Mouse (Mus musculus) right cerebral cortex, postnatal 25 days (tissue): ENCODE measurements around the gene Tnp1.

ENCODE experiments used
- DNase-seq: peaks from one replicate; pipeline ENCODE4 v3.0.0; 2022

Gene Tnp1

GRCm38 (mm10) chr1:73004890-73005289 is 10.8 kb downstream of the Tnp1 start:
- DNase-seq = no peak

DNA sequence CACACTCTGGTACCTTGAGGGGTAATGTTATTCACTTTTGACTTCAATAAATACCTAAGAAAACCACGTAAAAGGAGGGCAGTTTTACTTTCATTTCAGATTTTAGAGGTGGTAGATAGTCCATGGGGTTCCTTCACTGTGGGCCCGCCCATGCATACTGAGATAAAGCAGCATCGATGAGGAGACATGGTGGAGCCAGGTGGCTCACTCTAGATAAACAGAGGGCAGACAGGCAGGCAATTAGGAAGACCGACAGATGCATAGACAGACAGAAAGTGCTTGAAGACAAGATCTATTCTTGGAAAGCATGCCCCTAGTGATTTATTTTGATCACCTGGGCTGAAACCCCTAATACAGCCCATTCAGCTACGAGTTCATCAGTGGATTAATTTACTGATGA is 13.1 kb downstream of the Tnp1 start:
- DNase-seq = no peak

- DNase-seq = no peak
These were observed 13.7 kb downstream of the Tnp1 start for GRCm38 (mm10) chr1:73001961-73002360.

DNA sequence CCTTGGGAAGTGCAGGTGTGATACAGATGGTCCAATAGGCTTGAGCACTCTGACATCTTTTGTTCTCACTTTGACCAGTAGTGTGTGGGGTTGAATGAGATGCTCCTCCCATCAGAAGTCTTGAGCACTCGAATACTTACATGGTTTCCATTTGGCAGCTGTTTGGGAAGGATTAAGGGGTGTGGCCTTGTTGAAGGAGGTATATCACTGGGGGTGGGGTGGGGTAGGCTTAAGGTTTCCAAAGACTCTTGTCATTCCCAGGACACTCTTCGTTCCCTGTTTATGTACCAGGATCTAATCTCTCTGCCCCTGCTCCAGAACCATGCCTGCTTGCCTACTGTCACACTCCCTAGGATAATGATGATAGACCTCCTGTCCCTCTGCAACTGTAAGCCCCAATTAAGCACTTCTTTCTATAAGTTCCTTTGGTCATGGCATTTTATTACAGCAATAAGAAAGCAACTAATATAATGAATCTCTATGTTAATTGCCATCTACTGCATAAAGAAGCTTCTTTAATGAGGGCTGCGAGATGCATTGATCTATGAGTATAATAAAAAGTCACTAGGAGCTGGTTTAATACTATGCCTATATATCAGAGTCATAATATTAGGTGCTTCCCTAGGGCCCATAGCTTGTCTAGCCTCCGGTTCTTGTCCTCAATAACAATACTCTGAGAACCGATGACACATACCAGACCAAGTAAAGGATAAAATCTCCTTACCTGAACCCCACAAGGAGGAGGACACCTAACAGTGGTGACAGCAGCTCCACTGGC is 20.8 kb downstream of the Tnp1 start:
- no peak for DNase-seq

GRCm38 (mm10) chr1:72992944-72993464 is 22.7 kb downstream of the Tnp1 start:
- DNase-seq = peak; percentile 21

GRCm38 (mm10) chr1:72992209-72992608 is 23.5 kb downstream of the Tnp1 start:
- DNase-seq = no peak

DNA sequence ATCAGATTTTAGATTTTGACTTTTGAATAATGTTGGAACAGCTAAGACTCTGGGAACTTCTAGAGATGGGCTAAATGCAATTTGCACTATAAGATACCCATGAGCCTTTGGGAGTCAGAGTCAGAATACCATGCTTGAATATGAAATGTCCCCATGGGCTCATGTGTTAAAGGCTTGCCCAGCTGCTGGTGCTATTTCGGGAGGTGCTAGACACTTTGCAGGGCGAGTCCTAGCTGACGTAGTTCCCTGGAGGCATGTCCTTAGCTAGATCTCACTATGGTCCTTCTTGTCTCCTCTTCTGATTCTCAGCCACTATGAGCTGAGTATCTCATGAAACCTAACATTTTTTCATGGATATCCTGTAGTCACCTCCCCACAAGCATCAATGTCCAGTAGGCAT is 26.8 kb downstream of the Tnp1 start:
- DNase-seq = no peak

DNA sequence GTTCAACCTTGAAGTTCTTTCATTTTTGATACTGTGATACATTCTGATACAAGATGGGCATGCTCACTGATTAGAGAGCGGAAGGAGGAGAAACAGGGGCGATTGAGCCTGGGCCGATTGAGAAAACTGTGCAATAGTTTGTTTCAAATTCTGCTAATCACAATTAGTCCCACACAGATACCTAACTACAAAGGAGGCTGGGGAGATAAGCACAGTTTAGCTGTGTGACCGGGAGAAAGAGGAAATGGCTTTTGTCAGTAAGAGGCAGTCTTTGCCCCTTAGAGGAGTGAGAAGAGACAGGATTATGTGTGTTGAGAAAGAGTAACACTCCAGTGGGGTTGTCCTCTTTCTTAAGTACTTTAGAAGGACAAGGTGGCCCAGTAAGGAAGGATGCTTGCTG is 29.0 kb downstream of the Tnp1 start:
- no peak for DNase-seq

GRCm38 (mm10) chr1:72978956-72979355 is 36.8 kb downstream of the Tnp1 start:
- DNase-seq = no peak

GRCm38 (mm10) chr1:72974226-72974625 is 41.5 kb downstream of the Tnp1 start:
- no peak for DNase-seq

DNA sequence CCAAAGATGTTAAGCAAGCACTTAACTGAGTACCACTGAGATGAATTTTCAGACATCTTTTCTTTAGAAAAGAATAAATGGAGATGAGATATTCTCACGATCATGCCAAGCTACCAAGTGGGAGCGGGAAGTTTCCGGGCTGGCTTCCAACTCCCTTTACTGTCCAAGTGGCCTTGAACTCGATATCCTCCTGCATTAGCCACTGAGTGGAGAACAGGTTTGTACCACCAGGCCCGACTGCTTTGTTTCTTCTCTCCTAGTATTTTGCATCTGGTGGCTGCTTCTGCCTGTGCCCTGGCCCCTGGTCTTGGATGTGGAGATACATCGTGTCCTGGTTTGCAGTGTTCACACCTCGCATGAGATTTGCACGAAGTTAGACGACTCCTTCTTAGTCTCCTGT is 45.2 kb downstream of the Tnp1 start:
- DNase-seq = no peak

DNA sequence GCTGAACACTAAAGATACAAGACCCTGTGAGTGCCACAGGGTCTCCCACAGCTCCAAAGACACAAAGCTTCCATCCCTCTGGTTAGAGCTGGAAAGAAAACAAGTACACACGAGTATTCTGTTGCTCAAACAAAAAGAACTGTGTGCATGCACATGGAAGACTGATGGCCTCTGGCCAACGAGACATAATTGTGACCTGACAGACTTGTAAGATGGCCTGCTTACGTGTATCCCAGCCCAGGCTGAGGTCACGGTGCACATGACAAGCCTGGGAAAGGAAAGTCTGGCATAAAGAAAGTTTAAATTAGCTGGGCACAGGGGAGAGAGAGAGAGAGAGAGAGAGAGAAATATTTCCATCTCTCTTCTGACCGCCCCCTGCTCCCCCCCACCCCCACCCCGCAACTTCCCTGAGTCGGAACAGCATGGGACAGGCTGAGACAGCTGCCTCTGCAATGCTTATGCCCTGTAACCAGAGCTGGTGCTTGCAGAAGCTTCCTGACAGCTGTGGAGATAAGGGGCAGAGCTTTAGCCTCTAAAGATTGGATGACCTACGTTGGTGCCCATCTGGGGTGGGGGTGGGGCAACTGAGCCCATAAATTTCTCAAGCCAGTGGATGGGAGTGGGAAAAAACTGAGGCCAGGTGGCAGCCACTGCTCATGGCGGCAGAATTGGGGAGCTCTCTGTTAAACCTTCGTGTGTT is 46.4 kb downstream of the Tnp1 start:
- no peak for DNase-seq

GRCm38 (mm10) chr1:72966423-72966822 is 49.3 kb downstream of the Tnp1 start:
- DNase-seq = peak; percentile 55
